Mouse (Mus musculus): ENCODE measurements at regions not wholly inside any gene's neighbourhood (a gene's known extent, or its start where the extent isn't known, plus 50 kb on each side); places are given as distances from the start of the nearest gene placed in this dataset.
"Not testable (repeated sequence)": the region's sequence is repeated elsewhere in the genome, so short reads cannot be mapped to it uniquely, and the experiment has no call there.

GRCm38 (mm10) chr3:69669541-69669940, 52.2 kb upstream of the Nmd3 start:
- DNase-seq (ENCODE audit: low spot score) = no peak

GRCm38 (mm10) chr3:69667820-69668219, 54.0 kb upstream of the Nmd3 start:
- no peak for DNase-seq (ENCODE audit: low spot score)

GRCm38 (mm10) chr3:69667359-69667758, 54.4 kb upstream of the Nmd3 start:
- no peak for DNase-seq (ENCODE audit: low spot score)

- DNase-seq (ENCODE audit: low spot score) = no peak
Observed at GRCm38 (mm10) chr3:69664277-69664676, 57.5 kb upstream of the Nmd3 start.

DNA sequence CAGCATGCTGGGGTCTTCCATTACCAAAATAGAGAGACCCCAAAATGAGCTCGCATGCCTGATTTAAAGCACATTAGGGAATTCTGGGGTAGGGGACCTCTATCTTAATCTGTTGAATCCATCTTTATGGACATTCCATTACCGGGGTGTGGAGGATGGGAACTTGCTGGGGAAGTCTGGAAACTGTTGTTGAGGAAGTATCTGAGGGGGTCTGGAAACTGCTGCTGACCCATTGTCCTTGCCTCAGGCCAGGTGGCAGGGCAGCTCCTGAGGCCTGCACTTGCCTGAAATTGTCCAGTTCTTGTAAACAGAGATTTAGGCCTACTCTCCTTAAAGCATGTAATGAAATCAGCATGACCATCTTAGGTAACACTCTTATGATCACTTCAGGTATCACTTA, 59.4 kb upstream of the B3galnt1 start:
- DNase-seq (ENCODE audit: low spot score) = no peak

GRCm38 (mm10) chr3:69657570-69657969, 58.8 kb upstream of the B3galnt1 start:
- DNase-seq (ENCODE audit: low spot score) = no peak

DNA sequence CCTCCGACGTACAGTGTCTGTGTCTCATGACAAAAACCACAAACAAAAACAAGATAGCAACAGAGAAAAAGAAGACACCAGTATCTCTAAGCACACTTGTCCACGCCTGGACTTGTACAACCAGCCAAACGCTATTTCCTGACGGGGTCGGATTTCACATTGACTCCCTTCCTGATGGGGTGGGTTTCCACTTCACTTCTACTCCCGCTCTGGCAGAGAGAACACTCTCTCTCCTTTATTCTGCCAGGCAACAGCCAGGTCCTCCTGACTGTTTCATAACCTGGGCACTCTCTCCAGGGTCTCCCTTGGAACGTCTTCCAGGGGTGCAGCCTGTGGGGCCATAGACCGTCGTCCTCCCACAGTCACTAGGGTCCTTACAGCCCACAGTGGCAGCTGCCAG, 56.9 kb upstream of the B3galnt1 start:
- peak; percentile 47 for DNase-seq (ENCODE audit: low spot score)

GRCm38 (mm10) chr3:69655001-69655400, 56.2 kb upstream of the B3galnt1 start:
- peak; percentile 27 for DNase-seq (ENCODE audit: low spot score)

GRCm38 (mm10) chr3:69653361-69653760, 54.6 kb upstream of the B3galnt1 start:
- DNase-seq (ENCODE audit: low spot score) = not testable (repeated sequence)

DNA sequence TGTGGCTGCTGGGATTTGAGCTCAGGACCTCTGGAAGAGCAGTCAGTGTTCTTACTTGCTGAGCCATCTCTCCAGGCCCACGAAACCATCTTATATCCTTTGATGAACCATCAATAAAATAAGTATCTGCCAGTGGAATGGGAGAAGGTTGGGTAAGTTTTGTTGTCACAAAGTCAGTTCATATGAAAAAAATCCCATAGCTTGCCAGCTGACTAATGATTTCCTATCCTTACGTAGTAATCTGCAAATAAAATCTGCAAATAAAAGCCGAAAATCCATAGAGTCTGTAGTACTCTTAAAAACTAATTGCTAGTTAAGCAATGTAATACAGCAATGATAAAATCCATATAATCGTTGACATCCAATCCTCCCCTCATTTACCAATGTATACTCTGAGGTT, 50.8 kb upstream of the B3galnt1 start:
- DNase-seq (ENCODE audit: low spot score) = no peak

Measured in embryo, embryonic 10.5 days (tissue).